Mouse (Mus musculus): ENCODE results near the gene Cdk14. TPM values are rescaled to one million over a fixed set of nuclear protein-coding genes. Genes with fewer than 3 reads are reported as not detected.
A peak's percentile ranks its signal among the peaks of the same experiment; 100 is the strongest.

Cdk14 gene
- total RNA-seq, 2 experiments from 2014 or later: 171 to 187 TPM

GRCm38 (mm10) chr5:5032446-5032845 lies 387.7 kb downstream of the Cdk14 start:
- intact Hi-C loops (cut with DNase I): no loop called here
- DNase-seq (ENCODE audit: low spot score in 2 of 2): no peak

DNA sequence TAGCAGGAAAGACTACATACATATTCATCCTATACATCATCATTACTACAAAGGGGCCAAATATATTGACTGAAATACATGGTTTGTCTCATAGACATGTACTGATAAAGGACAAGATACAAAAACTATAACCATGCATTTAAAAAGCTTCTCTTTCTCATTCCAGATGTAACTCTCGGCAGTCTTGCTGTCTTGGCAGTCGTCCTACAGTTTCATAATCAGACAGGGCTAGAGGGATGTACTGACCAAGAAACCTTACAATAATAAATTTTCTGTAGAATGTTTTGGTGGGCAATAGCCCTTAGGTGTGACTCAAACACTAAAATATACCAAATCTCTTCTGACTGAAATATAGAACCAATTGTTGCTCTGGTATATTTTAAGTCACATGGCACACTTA lies 389.7 kb downstream of the Cdk14 start:
- DNase-seq (ENCODE audit: low spot score in 2 of 2): no peak
- intact Hi-C loops (cut with DNase I): no loop called here

GRCm38 (mm10) chr5:5018959-5019358 lies 401.2 kb downstream of the Cdk14 start:
- DNase-seq (ENCODE audit: low spot score in 2 of 2): no peak
- intact Hi-C loops (cut with DNase I): no loop called here

- no peak for DNase-seq (ENCODE audit: low spot score in 2 of 2)
- intact Hi-C loops (cut with DNase I): no loop called here
Measured at GRCm38 (mm10) chr5:5018242-5018641, 401.9 kb downstream of the Cdk14 start.

DNA sequence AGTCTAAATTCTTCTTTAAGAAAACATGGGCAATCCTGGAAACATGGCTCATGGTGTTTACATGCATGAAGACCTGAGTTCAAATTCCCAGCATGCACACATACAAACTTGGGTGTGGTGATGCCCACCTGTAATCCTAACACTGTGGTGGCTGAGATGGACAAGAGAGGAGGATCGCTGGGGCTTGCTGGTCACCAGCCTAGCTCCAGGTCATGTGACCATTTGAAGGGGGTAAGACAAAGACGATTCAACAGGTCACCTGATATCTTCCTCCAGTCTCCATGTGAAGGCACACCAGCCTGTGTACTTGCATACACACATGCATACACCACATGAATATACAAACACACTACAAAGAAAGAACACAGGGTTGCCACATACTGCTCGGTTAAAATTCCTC lies 406.3 kb downstream of the Cdk14 start:
- intact Hi-C loops (cut with DNase I): no loop called here
- no peak for DNase-seq (ENCODE audit: low spot score in 2 of 2)

GRCm38 (mm10) chr5:5012521-5013346 lies 407.4 kb downstream of the Cdk14 start:
- peak in 1 of 2 experiments; percentile 33 for DNase-seq (ENCODE audit: low spot score in 2 of 2)
- intact Hi-C loops (cut with DNase I): no loop called here

DNA sequence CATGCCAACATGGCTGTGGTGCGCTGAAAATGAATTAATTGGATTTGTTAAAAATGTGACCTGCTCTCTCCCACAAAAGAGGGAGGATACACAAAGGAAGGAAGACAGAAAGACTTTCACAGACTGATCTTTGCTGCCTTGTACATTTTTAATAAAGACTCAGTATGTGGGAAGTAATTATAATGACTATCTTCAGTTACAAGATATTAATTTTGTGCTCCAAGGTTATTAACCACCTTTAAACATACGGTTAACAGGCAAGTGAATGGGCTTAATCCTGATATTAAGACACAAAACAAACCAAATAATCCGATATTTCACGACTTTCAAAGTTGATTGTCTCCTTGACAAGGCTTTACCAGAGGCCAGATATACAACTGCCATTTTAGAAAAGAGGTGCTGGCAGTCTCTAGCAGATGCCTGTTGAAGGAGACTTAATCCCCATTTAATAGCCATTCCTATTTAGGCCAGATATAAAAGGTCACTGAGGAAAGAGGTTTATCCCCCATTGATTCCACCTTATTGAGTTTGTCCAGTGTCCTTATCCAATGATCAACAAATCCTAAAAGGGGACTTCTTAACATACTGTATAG lies 411.9 kb downstream of the Cdk14 start:
- intact Hi-C loops (cut with DNase I): no loop called here
- no peak for DNase-seq (ENCODE audit: low spot score in 2 of 2)

DNA sequence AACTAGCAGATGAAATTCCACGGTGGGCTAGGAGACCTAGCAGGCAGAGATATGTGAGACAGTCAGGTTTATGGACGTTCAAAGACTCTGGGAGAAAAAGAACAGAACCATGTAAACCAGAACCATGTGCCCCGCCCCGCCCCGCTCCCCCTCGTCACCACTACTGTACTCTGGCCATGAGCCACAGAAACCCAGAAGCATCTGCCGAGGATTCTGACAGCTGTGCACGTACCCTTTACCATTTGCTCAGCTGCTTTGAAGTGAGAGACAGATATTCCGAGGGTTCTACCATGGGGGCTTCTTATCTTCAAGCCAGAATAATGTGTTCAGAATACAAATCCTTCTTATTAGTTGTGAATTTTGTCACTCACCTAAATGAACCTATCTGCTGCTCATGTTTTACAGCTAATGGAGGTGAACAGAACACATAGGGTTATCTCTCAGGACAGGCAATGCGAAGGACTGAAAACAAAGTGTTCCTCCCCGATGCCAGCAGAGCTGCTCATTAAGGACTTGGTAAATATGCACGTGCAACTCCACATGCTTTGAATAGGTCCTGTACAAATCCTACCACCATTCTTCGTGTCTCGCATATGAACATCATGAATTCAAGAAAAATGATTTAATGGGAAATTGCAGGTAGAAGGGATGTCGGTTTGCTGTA lies 412.5 kb downstream of the Cdk14 start:
- DNase-seq (ENCODE audit: low spot score in 2 of 2): no peak
- intact Hi-C loops (cut with DNase I): no loop called here

GRCm38 (mm10) chr5:5005633-5006032 lies 414.5 kb downstream of the Cdk14 start:
- peak in 1 of 2 experiments; percentile 49 for DNase-seq (ENCODE audit: low spot score in 2 of 2)
- intact Hi-C loops (cut with DNase I): no loop called here

DNA sequence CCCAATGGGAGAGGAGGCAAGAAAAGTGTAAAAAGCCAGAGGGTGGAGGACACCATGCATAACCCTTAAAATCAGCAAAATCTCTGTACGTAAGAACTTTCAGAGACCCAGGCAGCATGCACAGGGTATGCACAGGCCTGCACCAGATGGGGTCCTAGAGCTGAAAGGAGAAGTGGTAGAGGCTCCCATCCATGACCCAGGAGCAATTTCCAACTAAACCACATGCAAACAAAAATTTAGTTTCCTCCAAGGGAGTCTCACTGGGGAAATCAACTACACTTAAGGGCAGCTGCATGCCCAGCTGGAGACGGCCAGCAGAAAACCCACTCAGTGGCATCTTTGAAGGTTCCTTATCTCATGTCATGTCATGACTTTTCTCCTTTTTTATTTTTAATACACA lies 415.4 kb downstream of the Cdk14 start:
- intact Hi-C loops (cut with DNase I): no loop called here
- no peak for DNase-seq (ENCODE audit: low spot score in 2 of 2)

- intact Hi-C loops (cut with DNase I): loop anchor here (1.0 to 5.0 kb wide), 4 partner anchors 14 to 248 kb away; no protein-coding TSS in a partner anchor
Measured at GRCm38 (mm10) chr5:4993192-4993601, 426.9 kb downstream of the Cdk14 start.

DNA sequence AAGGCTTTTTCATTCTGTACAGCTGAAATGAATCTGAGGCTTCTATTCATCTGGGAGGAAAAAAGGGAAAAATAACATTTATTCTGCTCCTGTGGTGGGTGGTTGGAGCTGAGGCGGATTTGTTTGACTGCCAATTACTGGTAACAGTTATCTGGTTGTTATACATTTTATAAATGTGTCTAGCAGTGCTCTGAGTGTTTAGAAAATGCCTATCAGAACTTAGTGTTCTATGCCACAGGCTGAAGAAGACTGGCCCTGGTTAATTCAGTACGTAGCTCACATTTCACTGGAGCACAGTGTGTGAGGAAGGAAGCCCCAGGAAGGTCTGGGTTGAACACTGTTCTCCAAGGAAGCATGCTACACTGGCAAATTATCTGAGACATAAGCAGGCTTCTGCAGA lies 429.1 kb downstream of the Cdk14 start:
- intact Hi-C loops (cut with DNase I): loop anchor here (5.0 kb wide), 2 partner anchors 106 to 171 kb away; no protein-coding TSS in a partner anchor

More at GRCm38 (mm10) chr5:4993192-4993601, 426.9 kb downstream of the Cdk14 start:
- DNase-seq (ENCODE audit: low spot score in 2 of 2): peak; percentile 89 to 99

DNA sequence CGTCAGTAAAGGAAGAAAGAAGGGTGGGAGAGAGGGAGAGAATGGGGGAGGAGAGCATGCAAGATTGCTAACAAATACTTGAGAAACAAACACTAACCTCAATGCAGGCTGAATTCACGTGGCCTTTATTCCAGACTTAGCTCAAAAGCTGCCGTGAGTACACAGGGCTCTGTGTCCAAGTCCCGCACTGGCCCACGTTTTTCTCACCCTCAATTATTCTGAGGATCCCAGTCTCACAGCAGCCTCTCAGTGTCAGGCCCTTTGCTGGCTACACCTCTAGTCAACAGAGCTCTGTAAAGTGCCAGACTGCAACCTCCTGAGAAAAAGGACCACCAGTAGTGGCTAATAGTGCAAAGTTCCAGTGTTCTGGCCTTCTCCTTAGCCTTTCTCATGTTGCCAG lies 429.9 kb downstream of the Cdk14 start:
- intact Hi-C loops (cut with DNase I): loop anchor here (5.0 kb wide), 2 partner anchors 107 to 172 kb away; no protein-coding TSS in a partner anchor
- peak in 1 of 2 experiments; percentile 26 for DNase-seq (ENCODE audit: low spot score in 2 of 2)

More for the DNA sequence above, 429.1 kb downstream of the Cdk14 start:
- peak; percentile 51 to 80 for DNase-seq (ENCODE audit: low spot score in 2 of 2)

- no peak for DNase-seq (ENCODE audit: low spot score in 2 of 2)
- intact Hi-C loops (cut with DNase I): no loop called here
Measured at GRCm38 (mm10) chr5:4986181-4986580, 433.9 kb downstream of the Cdk14 start.

DNA sequence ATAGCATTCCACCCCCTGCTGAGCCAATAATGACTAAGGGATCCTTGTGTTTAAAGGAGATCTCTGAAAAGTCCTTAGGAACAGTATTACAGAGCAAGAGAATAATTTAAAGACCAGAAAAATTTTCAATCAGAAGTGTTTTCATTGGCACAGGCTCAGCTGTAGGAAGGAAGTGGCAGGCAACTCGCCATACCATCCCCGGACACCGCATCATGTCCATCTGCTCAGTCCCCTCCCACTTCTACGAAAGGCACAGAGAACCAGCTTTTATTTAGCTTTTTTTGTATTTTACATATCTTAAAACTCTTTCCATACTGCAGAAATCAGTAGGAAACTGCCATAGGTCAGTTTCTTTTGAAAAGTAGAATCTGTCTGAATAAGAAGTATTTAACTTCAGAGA lies 440.6 kb downstream of the Cdk14 start:
- peak in 1 of 2 experiments; percentile 66 for DNase-seq (ENCODE audit: low spot score in 2 of 2)
- intact Hi-C loops (cut with DNase I): loop anchor here (2.0 kb wide), 1 partner anchor 13 kb away; no protein-coding TSS in a partner anchor

- DNase-seq (ENCODE audit: low spot score in 2 of 2): peak in 1 of 2 experiments; percentile 59
- intact Hi-C loops (cut with DNase I): no loop called here
Measured at GRCm38 (mm10) chr5:4973408-4973807, 446.7 kb downstream of the Cdk14 start.

GRCm38 (mm10) chr5:4962063-4962610 lies 458.0 kb downstream of the Cdk14 start:
- DNase-seq (ENCODE audit: low spot score in 2 of 2): peak; percentile 66 to 80
- intact Hi-C loops (cut with DNase I): loop anchor here (1.0 to 2.0 kb wide), 3 partner anchors 304 to 519 kb away; no protein-coding TSS in a partner anchor

- intact Hi-C loops (cut with DNase I): loop anchor here (1.0 to 2.0 kb wide), 3 partner anchors 305 to 520 kb away; no protein-coding TSS in a partner anchor
- DNase-seq (ENCODE audit: low spot score in 2 of 2): no peak
Measured at GRCm38 (mm10) chr5:4961636-4962035, 458.5 kb downstream of the Cdk14 start.

DNA sequence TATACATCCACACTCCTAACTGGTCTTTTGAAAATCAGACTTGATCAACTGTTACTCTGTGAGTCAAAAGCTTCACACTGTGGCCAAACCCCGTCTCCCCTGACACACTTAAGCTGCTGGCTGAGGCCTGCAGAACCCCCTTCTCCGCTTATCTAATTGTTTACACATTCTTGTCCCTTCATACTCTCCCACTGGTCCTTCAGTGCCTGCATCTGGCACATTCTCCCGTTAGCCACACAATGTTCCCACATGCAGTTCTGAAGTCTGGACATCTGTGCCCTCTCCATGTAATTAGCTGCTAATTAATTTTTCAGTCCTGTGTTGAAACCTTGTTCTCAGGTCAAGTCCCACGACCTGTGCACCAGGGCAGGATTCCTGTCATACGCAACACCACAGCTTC lies 460.7 kb downstream of the Cdk14 start:
- no peak for DNase-seq (ENCODE audit: low spot score in 2 of 2)
- intact Hi-C loops (cut with DNase I): no loop called here

DNA sequence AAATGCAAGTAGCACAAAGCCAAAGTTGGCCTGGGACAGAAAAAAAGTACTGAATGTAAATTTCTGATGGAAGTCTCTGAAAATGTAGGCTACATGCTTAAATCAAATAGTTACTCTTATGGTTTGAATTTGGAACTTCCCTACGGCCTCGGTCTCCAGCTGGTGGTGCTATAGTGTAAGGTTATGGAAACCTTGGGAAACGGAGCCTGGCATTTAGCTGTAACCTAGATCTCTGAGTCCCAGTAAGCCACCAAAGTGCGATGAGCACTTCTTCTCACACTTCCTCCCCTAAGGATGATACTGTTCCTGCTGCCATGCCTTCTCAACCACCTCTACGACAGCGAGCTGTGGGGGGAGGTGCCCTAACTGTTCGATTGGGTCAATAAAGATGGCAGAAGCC lies 464.1 kb downstream of the Cdk14 start:
- DNase-seq (ENCODE audit: low spot score in 2 of 2): no peak
- intact Hi-C loops (cut with DNase I): no loop called here
